Mouse (Mus musculus) small intestine, adult 2 months (tissue): ENCODE results near the gene Mfsd4b2.

Experiments
- CTCF ChIP-seq: fragments of 200-500 bp; IDR thresholded peaks from 2 replicates; pipeline ENCODE4 v1.5.1; 2012; ENCODE audit warnings: low read depth, mild to moderate bottlenecking, control low read depth, inconsistent platforms, low read length, moderate library complexity, mixed read lengths; ENCODE audit not compliant: insufficient replicate concordance, insufficient read length; ENCODE audit errors: extremely low read depth
- POLR2A ChIP-seq: fragments of 200-500 bp; IDR thresholded peaks from 2 replicates; pipeline ENCODE4 v1.6.1; 2012; ENCODE audit warnings: low read depth, mild to moderate bottlenecking, control low read depth, inconsistent platforms, low read length, moderate library complexity

GRCm38 (mm10) chr10:39893702-39894697, 32.7 kb downstream of the Mfsd4b2 start:
- no peak for TF ChIP-seq CTCF
- no peak for TF ChIP-seq POLR2A
